Mouse (Mus musculus): Measurements from ENCODE around the gene Tpm3.

- TF ChIP-seq GATA1 (IDR thresholded peaks at IDR 0.05; ENCODE audit: low read length) (no peak), TAL1 (IDR thresholded peaks at IDR 0.05; ENCODE audit: low read length) (no peak)
These were observed 12.3 kb downstream of the Tpm3 start for GRCm38 (mm10) chr3:90084790-90085189.
